Mouse (Mus musculus): ENCODE measurements around the gene Ints1. TPM values are rescaled to one million over a fixed set of nuclear protein-coding genes. Genes with fewer than 3 reads are reported as not detected.
"Not testable (repeated sequence)": the region's sequence is repeated elsewhere in the genome, so short reads cannot be mapped to it uniquely, and the experiment has no call there.

The Ints1 gene
- total RNA-seq, 2 experiments from 2014 or later, result 36.1 to 36.4 TPM

- no peak for DNase-seq
- intact Hi-C loops (cut with DNase I; ENCODE audit: low total_unique reads), result no loop called here
These were observed 5.9 kb upstream of the Ints1 start for GRCm38 (mm10) chr5:139781406-139781805.

- intact Hi-C loops (cut with DNase I; ENCODE audit: low total_unique reads), result loop anchor here (5.0 kb wide), 1 partner anchor 40 kb away; the partner anchor contains the start of gene Tmem184a
- no peak for DNase-seq
These were observed 1.5 kb upstream of the Ints1 start for GRCm38 (mm10) chr5:139776966-139777365.

GRCm38 (mm10) chr5:139768216-139768615, 7.3 kb downstream of the Ints1 start:
- intact Hi-C loops (cut with DNase I; ENCODE audit: low total_unique reads), result no loop called here
- no peak for DNase-seq

- DNase-seq, result no peak
These were observed 11.2 kb downstream of the Ints1 start for GRCm38 (mm10) chr5:139764296-139764695.

GRCm38 (mm10) chr5:139758096-139758495, 17.4 kb downstream of the Ints1 start:
- intact Hi-C loops (cut with DNase I; ENCODE audit: low total_unique reads), result no loop called here
- no peak for DNase-seq

More at GRCm38 (mm10) chr5:139764296-139764695, 11.2 kb downstream of the Ints1 start:
- intact Hi-C loops (cut with DNase I; ENCODE audit: low total_unique reads), result no loop called here

- intact Hi-C loops (cut with DNase I; ENCODE audit: low total_unique reads), result no loop called here
- DNase-seq, result no peak
These were observed 18.9 kb downstream of the Ints1 start for GRCm38 (mm10) chr5:139756586-139756985.

GRCm38 (mm10) chr5:139756135-139756534, 19.3 kb downstream of the Ints1 start:
- DNase-seq, result no peak
- intact Hi-C loops (cut with DNase I; ENCODE audit: low total_unique reads), result no loop called here

GRCm38 (mm10) chr5:139754753-139755152, 20.7 kb downstream of the Ints1 start:
- DNase-seq, result peak; percentile 53
- intact Hi-C loops (cut with DNase I; ENCODE audit: low total_unique reads), result loop anchor here (5.0 kb wide), 1 partner anchor 217 kb away; no protein-coding TSS in a partner anchor

GRCm38 (mm10) chr5:139750535-139750934, 24.9 kb downstream of the Ints1 start:
- intact Hi-C loops (cut with DNase I; ENCODE audit: low total_unique reads), result loop anchor here (2.0 to 5.0 kb wide), 2 partner anchors 34 to 213 kb away; no protein-coding TSS in a partner anchor
- peak; percentile 54 for DNase-seq

- no peak for DNase-seq
- intact Hi-C loops (cut with DNase I; ENCODE audit: low total_unique reads), result loop anchor here (2.0 to 5.0 kb wide), 2 partner anchors 33 to 212 kb away; no protein-coding TSS in a partner anchor
These were observed 25.9 kb downstream of the Ints1 start for GRCm38 (mm10) chr5:139749413-139750125.

- intact Hi-C loops (cut with DNase I; ENCODE audit: low total_unique reads), result no loop called here
- DNase-seq, result no peak
These were observed 29.7 kb downstream of the Ints1 start for GRCm38 (mm10) chr5:139745771-139746170.

- DNase-seq; intact Hi-C loops (cut with DNase I; ENCODE audit: low total_unique reads): not testable (repeated sequence)
These were observed 32.8 kb downstream of the Ints1 start for GRCm38 (mm10) chr5:139742640-139743039.

- DNase-seq, result no peak
- intact Hi-C loops (cut with DNase I; ENCODE audit: low total_unique reads), result no loop called here
These were observed 36.7 kb downstream of the Ints1 start for GRCm38 (mm10) chr5:139738592-139739315.

GRCm38 (mm10) chr5:139737841-139738591, 37.5 kb downstream of the Ints1 start:
- intact Hi-C loops (cut with DNase I; ENCODE audit: low total_unique reads), result no loop called here

GRCm38 (mm10) chr5:139736504-139736940, 39.0 kb downstream of the Ints1 start:
- intact Hi-C loops (cut with DNase I; ENCODE audit: low total_unique reads), result no loop called here
- DNase-seq, result no peak

More at GRCm38 (mm10) chr5:139737841-139738591, 37.5 kb downstream of the Ints1 start:
- DNase-seq, result no peak

GRCm38 (mm10) chr5:139735677-139736503, 39.6 kb downstream of the Ints1 start, which contains the start of gene Micall2:
TSS of gene Micall2 (minus strand) at chr5:139736336.
- intact Hi-C loops (cut with DNase I; ENCODE audit: low total_unique reads), result no loop called here

GRCm38 (mm10) chr5:139734746-139735145, 40.7 kb downstream of the Ints1 start:
- no peak for DNase-seq
- intact Hi-C loops (cut with DNase I; ENCODE audit: low total_unique reads), result no loop called here

More at GRCm38 (mm10) chr5:139735677-139736503, 39.6 kb downstream of the Ints1 start, which contains the start of gene Micall2:
- peak; percentile 95 for DNase-seq

- DNase-seq, result no peak
- intact Hi-C loops (cut with DNase I; ENCODE audit: low total_unique reads), result no loop called here
These were observed 41.5 kb downstream of the Ints1 start for GRCm38 (mm10) chr5:139734016-139734415.

- intact Hi-C loops (cut with DNase I; ENCODE audit: low total_unique reads), result no loop called here
- DNase-seq, result no peak
These were observed 42.8 kb downstream of the Ints1 start for GRCm38 (mm10) chr5:139732634-139733107.

Data from gastrocnemius, postnatal 14 days (tissue).